Mouse (Mus musculus): ENCODE measurements around the gene V1rd19. TPM values are rescaled to one million over a fixed set of nuclear protein-coding genes. Genes with fewer than 3 reads are reported as not detected.
"Not testable (repeated sequence)": the region's sequence is repeated elsewhere in the genome, so short reads cannot be mapped to it uniquely, and the experiment has no call there.

V1rd19 gene
- not detected in 2 replicates for polyA plus RNA-seq (2015; fragmentation: Nextera tagmentation; extraction: Ambion mirVana)

GRCm38 (mm10) chr7:24001391-24001790 lies at the start of gene V1rd19:
V1rd19 (plus strand) TSS chr7:24001691.
- H3K4me1 ChIP-seq (ENCODE audit: control insufficient read depth, insufficient read depth, low read length) = no peaks in the 10 kb centered on the region
- H3K27ac ChIP-seq (ENCODE audit: low read length) = no peak within 1 kb of the TSS
- H3K9me3 ChIP-seq (ENCODE audit: control insufficient read depth, low read length) = no peaks in the 10 kb centered on the region
- no peak for ATAC-seq
- no peak within 1 kb of the TSS for H3K4me2 ChIP-seq (ENCODE audit: low read depth, low read length)
- 62% methylated on average over 2 of the region's 2 CpGs for WGBS
- no peak within 1 kb of the TSS for H3K9ac ChIP-seq (ENCODE audit: low read depth, low read length)
- no peak within 1 kb of the TSS for H3K4me3 ChIP-seq (ENCODE audit: low read length)
- H3K36me3 ChIP-seq (ENCODE audit: control insufficient read depth, insufficient read depth, low read length) = no peaks in the 10 kb centered on the region
- no peaks in the 10 kb centered on the region for H3K27me3 ChIP-seq (replicated peaks; ENCODE audit: control insufficient read depth, insufficient read depth, low read length)

- H3K4me3 ChIP-seq (ENCODE audit: low read length); H3K36me3 ChIP-seq (ENCODE audit: control insufficient read depth, insufficient read depth, low read length); H3K4me2 ChIP-seq (ENCODE audit: low read depth, low read length); ATAC-seq; H3K9ac ChIP-seq (ENCODE audit: low read depth, low read length); H3K9me3 ChIP-seq (ENCODE audit: control insufficient read depth, low read length); H3K27me3 ChIP-seq (replicated peaks; ENCODE audit: control insufficient read depth, insufficient read depth, low read length); H3K4me1 ChIP-seq (ENCODE audit: control insufficient read depth, insufficient read depth, low read length); H3K27ac ChIP-seq (ENCODE audit: low read length): not testable (repeated sequence)
- 56% methylated on average over 3 of the region's 3 CpGs for WGBS
Measured at GRCm38 (mm10) chr7:23968044-23968443, 33.4 kb upstream of the V1rd19 start.

GRCm38 (mm10) chr7:23974315-23974714 lies 27.2 kb upstream of the V1rd19 start, which contains the start of gene Vmn1r181:
Vmn1r181 (plus strand) TSS chr7:23974615.
- not testable (repeated sequence) for ATAC-seq; H3K27ac ChIP-seq (ENCODE audit: low read length); H3K36me3 ChIP-seq (ENCODE audit: control insufficient read depth, insufficient read depth, low read length); H3K27me3 ChIP-seq (replicated peaks; ENCODE audit: control insufficient read depth, insufficient read depth, low read length); H3K9me3 ChIP-seq (ENCODE audit: control insufficient read depth, low read length); H3K4me2 ChIP-seq (ENCODE audit: low read depth, low read length); H3K9ac ChIP-seq (ENCODE audit: low read depth, low read length); H3K4me1 ChIP-seq (ENCODE audit: control insufficient read depth, insufficient read depth, low read length); H3K4me3 ChIP-seq (ENCODE audit: low read length)
- WGBS = 82% methylated on average over 9 of the region's 9 CpGs

DNA sequence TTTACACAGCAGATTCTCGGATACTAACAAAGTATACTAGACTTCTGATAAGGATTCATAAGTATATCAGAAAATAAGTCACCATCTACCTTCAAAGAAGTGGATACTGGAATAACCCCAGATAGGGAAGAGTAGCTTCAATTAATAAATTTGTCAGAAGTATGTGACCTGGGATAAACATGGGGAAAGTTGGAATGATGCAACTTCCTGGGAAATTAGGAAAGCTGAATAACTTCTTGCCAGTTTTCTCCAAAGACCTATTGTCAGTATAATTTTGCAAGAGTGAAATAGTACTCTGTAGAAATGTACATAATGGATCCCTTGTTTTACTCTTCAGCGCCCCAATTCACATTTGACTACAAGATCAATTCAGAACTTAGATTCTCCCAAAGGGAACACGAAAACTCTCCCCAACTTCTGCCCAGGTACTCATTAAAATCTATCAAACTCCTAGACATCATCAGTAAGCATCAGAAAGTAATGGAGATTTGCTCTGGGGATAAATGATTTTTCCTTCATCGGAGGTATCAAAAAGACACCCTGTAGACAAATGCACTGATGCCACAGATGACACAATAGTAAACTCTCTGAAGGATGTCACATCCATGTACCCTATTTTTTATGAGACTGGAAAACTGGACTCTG lies 51.3 kb downstream of the V1rd19 start, which contains the start of gene Vmn1r183:
TSS of gene Vmn1r183 (plus strand) at position 595 of the 645 bp plus-strand sequence.
- H3K4me3 ChIP-seq (ENCODE audit: low read length) = no peak within 1 kb of the TSS
- WGBS = 76% methylated on average over 4 of the region's 4 CpGs

More for the DNA sequence above, 51.3 kb downstream of the V1rd19 start, which contains the start of gene Vmn1r183:
- no peak within 1 kb of the TSS for H3K9ac ChIP-seq (ENCODE audit: low read depth, low read length)
- H3K4me1 ChIP-seq (ENCODE audit: control insufficient read depth, insufficient read depth, low read length) = no peaks in the 10 kb centered on the region
- H3K27me3 ChIP-seq (replicated peaks; ENCODE audit: control insufficient read depth, insufficient read depth, low read length) = no peaks in the 10 kb centered on the region
- no peaks in the 10 kb centered on the region for H3K9me3 ChIP-seq (ENCODE audit: control insufficient read depth, low read length)
- H3K27ac ChIP-seq (ENCODE audit: low read length) = no peak within 1 kb of the TSS
- no peak within 1 kb of the TSS for H3K4me2 ChIP-seq (ENCODE audit: low read depth, low read length)
- ATAC-seq = no peak
- H3K36me3 ChIP-seq (ENCODE audit: control insufficient read depth, insufficient read depth, low read length) = no peaks in the 10 kb centered on the region

Other genes starting within 250 kb of the V1rd19 start
- not detected in 2 replicates for gene Vmn1r174, start 249.4 kb upstream of the V1rd19 start, polyA plus RNA-seq (2015; fragmentation: Nextera tagmentation; extraction: Ambion mirVana)
- gene Vmn1r175, start 191.0 kb upstream of the V1rd19 start, polyA plus RNA-seq (2015; fragmentation: Nextera tagmentation; extraction: Ambion mirVana) = not detected in 2 replicates
- not detected in 2 replicates for gene Vmn1r176, start 164.3 kb upstream of the V1rd19 start, polyA plus RNA-seq (2015; fragmentation: Nextera tagmentation; extraction: Ambion mirVana)
- not detected in 2 replicates for gene Vmn1r177, start 135.2 kb upstream of the V1rd19 start, polyA plus RNA-seq (2015; fragmentation: Nextera tagmentation; extraction: Ambion mirVana)
- gene Vmn1r178, start 109.7 kb upstream of the V1rd19 start, polyA plus RNA-seq (2015; fragmentation: Nextera tagmentation; extraction: Ambion mirVana) = not detected in 2 replicates
- gene Vmn1r179, start 74.7 kb upstream of the V1rd19 start, polyA plus RNA-seq (2015; fragmentation: Nextera tagmentation; extraction: Ambion mirVana) = not detected in 2 replicates
- gene Vmn1r180, start 51.1 kb upstream of the V1rd19 start, polyA plus RNA-seq (2015; fragmentation: Nextera tagmentation; extraction: Ambion mirVana) = not detected in 2 replicates
- not detected in 2 replicates for gene Vmn1r181, start 27.1 kb upstream of the V1rd19 start, polyA plus RNA-seq (2015; fragmentation: Nextera tagmentation; extraction: Ambion mirVana)
- gene Vmn1r183, start 51.6 kb downstream of the V1rd19 start, polyA plus RNA-seq (2015; fragmentation: Nextera tagmentation; extraction: Ambion mirVana) = not detected in 2 replicates
- 13.2 and 15.0 TPM in 2 replicates for gene Zfp180, start 80.2 kb downstream of the V1rd19 start, polyA plus RNA-seq (2015; fragmentation: Nextera tagmentation; extraction: Ambion mirVana)
- 4.3 and 5.3 TPM in 2 replicates for gene Zfp112, start 110.6 kb downstream of the V1rd19 start, polyA plus RNA-seq (2015; fragmentation: Nextera tagmentation; extraction: Ambion mirVana)
- gene Zfp235, start 132.5 kb downstream of the V1rd19 start, polyA plus RNA-seq (2015; fragmentation: Nextera tagmentation; extraction: Ambion mirVana) = 12.0 and 13.6 TPM in 2 replicates
- 2.5 and 3.4 TPM in 2 replicates for gene Zfp114, start 173.4 kb downstream of the V1rd19 start, polyA plus RNA-seq (2015; fragmentation: Nextera tagmentation; extraction: Ambion mirVana)
- 6.7 and 8.2 TPM in 2 replicates for gene Zfp111, start 209.8 kb downstream of the V1rd19 start, polyA plus RNA-seq (2015; fragmentation: Nextera tagmentation; extraction: Ambion mirVana)
- 3.7 TPM in 2 replicates for gene Zfp109, start 235.9 kb downstream of the V1rd19 start, polyA plus RNA-seq (2015; fragmentation: Nextera tagmentation; extraction: Ambion mirVana)